Mouse (Mus musculus) gastrocnemius, adult 8-10 months (tissue): ENCODE data around the gene Myl6b. TPM values are rescaled to one million over a fixed set of nuclear protein-coding genes. Genes with fewer than 3 reads are reported as not detected.
"Not testable (repeated sequence)": the region's sequence is repeated elsewhere in the genome, so short reads cannot be mapped to it uniquely, and the experiment has no call there.

Source experiments
- DNase-seq, 2 experiments: peaks; one replicate each; pipeline ENCODE4 v3.0.0; 2022; ENCODE audit warnings: low spot score in 2 of 2
- total RNA-seq, 4 experiments: library from RNA; stranded (reverse); gene quantifications; 2 replicates each; pipeline ENCODE4 v1.2.4; 2022

Gene Myl6b
- total RNA-seq, 4 experiments from 2014 or later, result 8.7 to 11.7 (median 10.0) TPM

GRCm38 (mm10) chr10:128493695-128494666, 4.5 kb downstream of the Myl6b start, which contains the start of gene Myl6:
Gene Myl6 (minus strand): TSS chr10:128494145.
- DNase-seq, result peak; percentile 97 to 98

GRCm38 (mm10) chr10:128493319-128493694, 5.2 kb downstream of the Myl6b start:
- no peak for DNase-seq

GRCm38 (mm10) chr10:128492633-128493311, 5.7 kb downstream of the Myl6b start:
- peak; percentile 42 to 53 for DNase-seq

GRCm38 (mm10) chr10:128492051-128492450, 6.4 kb downstream of the Myl6b start:
- not testable (repeated sequence) for DNase-seq

- no peak for DNase-seq
These were observed 7.0 kb downstream of the Myl6b start for GRCm38 (mm10) chr10:128491495-128491894.

GRCm38 (mm10) chr10:128490912-128491311, 7.6 kb downstream of the Myl6b start:
- no peak for DNase-seq

GRCm38 (mm10) chr10:128490232-128490631, 8.3 kb downstream of the Myl6b start:
- DNase-seq, result no peak

GRCm38 (mm10) chr10:128489785-128490184, 8.7 kb downstream of the Myl6b start:
- DNase-seq, result no peak

GRCm38 (mm10) chr10:128489380-128489779, 9.1 kb downstream of the Myl6b start:
- no peak for DNase-seq

GRCm38 (mm10) chr10:128488776-128489175, 9.7 kb downstream of the Myl6b start:
- DNase-seq, result no peak

GRCm38 (mm10) chr10:128487861-128488712, 10.4 kb downstream of the Myl6b start:
- DNase-seq, result no peak

GRCm38 (mm10) chr10:128486370-128486769, 12.1 kb downstream of the Myl6b start:
- DNase-seq, result no peak

- DNase-seq, result no peak
These were observed 24.1 kb downstream of the Myl6b start for GRCm38 (mm10) chr10:128474366-128474765.

GRCm38 (mm10) chr10:128460270-128460630, 38.2 kb downstream of the Myl6b start:
- no peak for DNase-seq

GRCm38 (mm10) chr10:128459409-128460269, 38.8 kb downstream of the Myl6b start:
- DNase-seq, result no peak

GRCm38 (mm10) chr10:128458719-128459408, 39.6 kb downstream of the Myl6b start, which contains the start of gene Smarcc2:
Gene Smarcc2 (plus strand): TSS chr10:128459248.
- DNase-seq, result peak; percentile 74 to 81

- peak; percentile 81 to 83 for DNase-seq
These were observed 40.2 kb downstream of the Myl6b start for GRCm38 (mm10) chr10:128458348-128458718.

- no peak for DNase-seq
These were observed 40.8 kb downstream of the Myl6b start for GRCm38 (mm10) chr10:128457676-128458075.

- DNase-seq, result peak; percentile 38 to 54
These were observed 43.2 kb downstream of the Myl6b start for GRCm38 (mm10) chr10:128455280-128455679.

- DNase-seq, result no peak
These were observed 44.0 kb downstream of the Myl6b start for GRCm38 (mm10) chr10:128454471-128454870.
